Mouse (Mus musculus) frontal cortex, postnatal 25 days (tissue): ENCODE results near the gene 1810046K07Rik.

Experiments used
- DNase-seq, 2 experiments: peaks; one replicate each; pipeline ENCODE4 v3.0.0; 2022; ENCODE audit warnings: low spot score in 2 of 2

The 1810046K07Rik gene

GRCm38 (mm10) chr9:51328731-51329130 lies at the start of gene 1810046K07Rik:
1810046K07Rik (minus strand) TSS chr9:51328917.
- no peak for DNase-seq

- no peak for DNase-seq
Observed at GRCm38 (mm10) chr9:51369560-51369959, 40.8 kb upstream of the 1810046K07Rik start.

- no peak for DNase-seq
Observed at GRCm38 (mm10) chr9:51367124-51367523, 38.4 kb upstream of the 1810046K07Rik start.

- DNase-seq, result no peak
Observed at GRCm38 (mm10) chr9:51364059-51364458, 35.3 kb upstream of the 1810046K07Rik start.

- DNase-seq, result no peak
Observed at GRCm38 (mm10) chr9:51353511-51353910, 24.8 kb upstream of the 1810046K07Rik start.

GRCm38 (mm10) chr9:51352896-51353295 lies 24.2 kb upstream of the 1810046K07Rik start:
- no peak for DNase-seq

- no peak for DNase-seq
Observed at GRCm38 (mm10) chr9:51349422-51349821, 20.7 kb upstream of the 1810046K07Rik start.

GRCm38 (mm10) chr9:51345768-51346167 lies 17.1 kb upstream of the 1810046K07Rik start:
- no peak for DNase-seq

GRCm38 (mm10) chr9:51335294-51336010 lies 6.7 kb upstream of the 1810046K07Rik start:
- DNase-seq, result peak; percentile 87 to 91

- no peak for DNase-seq
Observed at GRCm38 (mm10) chr9:51331449-51332238, 2.9 kb upstream of the 1810046K07Rik start.

- DNase-seq, result no peak
Observed at GRCm38 (mm10) chr9:51327555-51327903, 1.2 kb downstream of the 1810046K07Rik start.

- DNase-seq, result no peak
Observed at GRCm38 (mm10) chr9:51326619-51327554, 1.8 kb downstream of the 1810046K07Rik start.

- no peak for DNase-seq
Observed at GRCm38 (mm10) chr9:51324406-51325065, 4.2 kb downstream of the 1810046K07Rik start.

- DNase-seq, result no peak
Observed at GRCm38 (mm10) chr9:51320096-51320495, 8.6 kb downstream of the 1810046K07Rik start.

GRCm38 (mm10) chr9:51318246-51318645 lies 10.5 kb downstream of the 1810046K07Rik start:
- no peak for DNase-seq

GRCm38 (mm10) chr9:51317322-51317721 lies 11.4 kb downstream of the 1810046K07Rik start:
- no peak for DNase-seq

- DNase-seq, result no peak
Observed at GRCm38 (mm10) chr9:51315402-51316063, 13.2 kb downstream of the 1810046K07Rik start.

- DNase-seq, result no peak
Observed at GRCm38 (mm10) chr9:51312554-51313317, 16.0 kb downstream of the 1810046K07Rik start.

- no peak for DNase-seq
Observed at GRCm38 (mm10) chr9:51310515-51310914, 18.2 kb downstream of the 1810046K07Rik start.

GRCm38 (mm10) chr9:51306351-51306750 lies 22.4 kb downstream of the 1810046K07Rik start:
- DNase-seq, result no peak
